Mouse (Mus musculus) spleen, adult 2 months (tissue): ENCODE data around the gene Mcat. TPM values are rescaled to one million over a fixed set of nuclear protein-coding genes. Genes with fewer than 3 reads are reported as not detected.

Source experiments
- DNase-seq, 2 experiments: peaks; one replicate each; pipeline versions ENCODE4 v3.0.0 to v3.0.0-alpha.2; 2012 to 2021; ENCODE audit warnings: low spot score in 2 of 2, low read depth in 1 of 2
- H3K27ac ChIP-seq: fragments of 200-500 bp; 2 replicates; pipeline ENCODE4 v1.5.1; 2012; ENCODE audit warnings: low read length, inconsistent platforms; ENCODE audit not compliant: insufficient read depth
- H3K27me3 ChIP-seq: fragments of 200-500 bp; 2 replicates; pipeline ENCODE4 v1.6.1; 2012; ENCODE audit warnings: mild to moderate bottlenecking, moderate library complexity, low read length, inconsistent platforms; ENCODE audit not compliant: control insufficient read depth, insufficient read depth
- H3K36me3 ChIP-seq: fragments of 200-500 bp; 2 replicates; pipeline ENCODE4 v1.6.1; 2012; ENCODE audit warnings: mild to moderate bottlenecking, low read length, inconsistent platforms; ENCODE audit not compliant: control insufficient read depth, insufficient read depth
- H3K4me1 ChIP-seq: fragments of 200-500 bp; 2 replicates; pipeline ENCODE4 v1.6.1; 2011; ENCODE audit warnings: inconsistent platforms; ENCODE audit not compliant: control insufficient read depth, insufficient read depth, insufficient read length
- H3K4me3 ChIP-seq: fragments of 200-500 bp; 2 replicates; pipeline ENCODE4 v1.5.1; 2011; ENCODE audit warnings: mild to moderate bottlenecking, inconsistent platforms; ENCODE audit not compliant: insufficient read depth, insufficient read length; ENCODE audit errors: extremely low read depth
- CTCF ChIP-seq: fragments of 200-500 bp; IDR thresholded peaks from 2 replicates; pipeline ENCODE4 v1.5.1; 2011; ENCODE audit warnings: mild to moderate bottlenecking, inconsistent platforms; ENCODE audit not compliant: insufficient read depth, insufficient read length, insufficient replicate concordance; ENCODE audit errors: extremely low read depth
- POLR2A ChIP-seq: fragments of 200-500 bp; IDR thresholded peaks from 2 replicates; pipeline ENCODE4 v1.6.1; 2011; ENCODE audit warnings: low read depth, low read length, inconsistent platforms
- WGBS: fragments of 180-500 bp; shearing (Covaris S2); methylation state at CpG from one replicate; pipeline ENCODE4 v1.1.7; 2018; 5-methylcytosine and 5-hydroxymethylcytosine counted together
- polyA plus RNA-seq: library from polyadenylated mRNA; depleted of rRNA; stranded (reverse); fragments of >200 nt; gene quantifications from 2 replicates; pipeline ENCODE4 v1.2.3, GENCODE M21; 2012

Gene Mcat
- polyA plus RNA-seq, 1 experiment = 19.1 TPM

GRCm38 (mm10) chr15:83602372-83603045 is 38.9 kb upstream of the Mcat start:
- DNase-seq = peak; percentile 70 to 75
- Histone ChIP-seq H3K36me3 (no peaks in the 10 kb centered on the region), H3K27me3 (no peaks in the 10 kb centered on the region), H3K4me1 (peaks cover 25% of the 10 kb centered on the region; the same call in 1 of the 2 replicates), H3K27ac (peak overlapping the region; percentile 90), H3K4me3 (no peak overlapping the region)
- no peak for TF ChIP-seq CTCF
- WGBS = 6% methylated on average over 13 of the region's 13 CpGs

GRCm38 (mm10) chr15:83601185-83601584 is 37.6 kb upstream of the Mcat start:
- 36% methylated on average over 4 of the region's 4 CpGs for whole genome bisulfite sequencing
- Histone ChIP-seq H3K4me1 (peaks cover 25% of the 10 kb centered on the region; the same call in 1 of the 2 replicates), H3K27ac (peak overlapping the region; percentile 17), H3K4me3 (no peak overlapping the region), H3K27me3 (no peaks in the 10 kb centered on the region), H3K36me3 (no peaks in the 10 kb centered on the region)
- TF ChIP-seq POLR2A (no peak), CTCF (no peak)
- no peak for DNase-seq

GRCm38 (mm10) chr15:83596833-83597232 is 33.2 kb upstream of the Mcat start:
- H3K27ac ChIP-seq = no peak overlapping the region
- no peak overlapping the region for H3K4me3 ChIP-seq
- DNase-seq = no peak
- no peaks in the 10 kb centered on the region for H3K36me3 ChIP-seq
- no peaks in the 10 kb centered on the region for H3K27me3 ChIP-seq
- H3K4me1 ChIP-seq = peaks cover 6% of the 10 kb centered on the region
- 89% methylated on average over 4 of the region's 4 CpGs for WGBS
- TF ChIP-seq CTCF (no peak), POLR2A (no peak)

DNA sequence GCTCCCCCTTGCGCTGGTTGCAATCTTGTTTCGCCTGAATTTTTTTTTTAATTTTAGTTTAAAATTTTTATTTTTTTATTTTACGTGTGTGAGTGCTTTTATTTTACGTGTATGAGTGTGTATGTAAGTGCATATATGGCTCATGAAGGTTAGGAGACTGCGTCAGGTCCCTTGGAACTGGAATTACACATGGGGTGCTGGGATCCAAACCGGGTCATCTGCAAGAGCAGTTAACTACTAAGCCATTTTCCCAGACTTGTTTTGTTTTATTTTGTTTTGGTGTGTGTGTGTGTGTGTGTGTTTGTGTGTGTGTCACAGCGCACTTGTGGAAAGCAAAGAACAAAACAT is 31.8 kb upstream of the Mcat start:
- 35% methylated on average over 7 of the region's 7 CpGs for WGBS
- Histone ChIP-seq H3K36me3 (no peaks in the 10 kb centered on the region), H3K4me3 (peak overlapping the region; percentile 82; the same call in 1 of the 2 replicates), H3K27me3 (no peaks in the 10 kb centered on the region), H3K4me1 (no peaks in the 10 kb centered on the region; the same call in 1 of the 2 replicates), H3K27ac (no peak overlapping the region)
- no peak for DNase-seq
- TF ChIP-seq POLR2A (no peak), CTCF (no peak)

DNA sequence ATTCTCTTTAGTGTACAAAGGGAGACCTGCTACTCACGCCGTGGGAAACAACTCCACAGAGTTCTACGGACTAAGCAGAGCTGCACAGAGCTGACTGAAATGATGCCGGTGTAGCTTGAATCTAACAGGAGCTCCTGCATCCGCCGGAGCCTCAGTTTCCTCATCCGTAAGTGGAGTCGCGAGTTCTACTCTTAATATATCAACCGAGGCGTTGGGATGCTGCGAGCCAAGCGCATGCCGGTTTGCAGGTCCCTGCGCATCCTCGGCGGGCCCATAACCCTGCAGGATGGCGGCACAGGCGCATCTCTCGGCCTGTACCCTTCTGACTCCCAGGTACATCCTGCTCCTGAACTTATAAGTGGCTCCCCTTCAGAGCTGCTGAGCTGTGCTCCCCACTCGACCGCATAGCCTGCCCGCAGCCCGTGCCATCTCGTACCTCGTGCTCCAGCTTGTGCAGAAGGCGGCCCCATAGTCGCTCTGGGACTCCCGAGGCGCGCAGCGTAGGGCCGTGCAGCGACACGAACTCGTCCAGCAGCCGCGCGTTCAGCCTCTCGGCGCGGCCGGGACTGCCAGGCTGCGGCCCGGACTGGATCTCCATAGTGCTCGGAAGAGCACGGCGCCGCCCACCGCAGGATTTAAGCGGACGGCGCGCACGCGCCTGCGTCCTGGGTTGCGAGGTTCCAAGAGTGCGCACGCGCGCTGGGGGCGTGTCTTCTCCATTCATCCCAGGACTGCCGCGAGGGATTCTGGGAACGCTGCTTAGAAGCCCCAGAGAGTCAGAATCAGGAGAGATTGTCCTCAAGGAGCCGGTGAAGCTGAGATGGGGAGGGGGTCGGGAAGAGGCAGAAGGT is 31.2 kb upstream of the Mcat start, which contains the start of gene Ttll12:
Gene Ttll12 (minus strand): TSS at position 645 of the 851 bp plus-strand sequence.
- H3K4me1 ChIP-seq = no peaks in the 10 kb centered on the region; the same call in 1 of the 2 replicates
- DNase-seq = peak; percentile 56 to 80
- TF ChIP-seq CTCF (no peak), POLR2A (no peak)
- peak within 1 kb of the TSS; percentile 26; the same call in 1 of the 2 replicates for H3K27ac ChIP-seq
- H3K27me3 ChIP-seq = no peaks in the 10 kb centered on the region
- peak within 1 kb of the TSS; percentile 82 for H3K4me3 ChIP-seq
- WGBS = under 1% methylated on average over 68 of the region's 68 CpGs
- no peaks in the 10 kb centered on the region for H3K36me3 ChIP-seq

DNA sequence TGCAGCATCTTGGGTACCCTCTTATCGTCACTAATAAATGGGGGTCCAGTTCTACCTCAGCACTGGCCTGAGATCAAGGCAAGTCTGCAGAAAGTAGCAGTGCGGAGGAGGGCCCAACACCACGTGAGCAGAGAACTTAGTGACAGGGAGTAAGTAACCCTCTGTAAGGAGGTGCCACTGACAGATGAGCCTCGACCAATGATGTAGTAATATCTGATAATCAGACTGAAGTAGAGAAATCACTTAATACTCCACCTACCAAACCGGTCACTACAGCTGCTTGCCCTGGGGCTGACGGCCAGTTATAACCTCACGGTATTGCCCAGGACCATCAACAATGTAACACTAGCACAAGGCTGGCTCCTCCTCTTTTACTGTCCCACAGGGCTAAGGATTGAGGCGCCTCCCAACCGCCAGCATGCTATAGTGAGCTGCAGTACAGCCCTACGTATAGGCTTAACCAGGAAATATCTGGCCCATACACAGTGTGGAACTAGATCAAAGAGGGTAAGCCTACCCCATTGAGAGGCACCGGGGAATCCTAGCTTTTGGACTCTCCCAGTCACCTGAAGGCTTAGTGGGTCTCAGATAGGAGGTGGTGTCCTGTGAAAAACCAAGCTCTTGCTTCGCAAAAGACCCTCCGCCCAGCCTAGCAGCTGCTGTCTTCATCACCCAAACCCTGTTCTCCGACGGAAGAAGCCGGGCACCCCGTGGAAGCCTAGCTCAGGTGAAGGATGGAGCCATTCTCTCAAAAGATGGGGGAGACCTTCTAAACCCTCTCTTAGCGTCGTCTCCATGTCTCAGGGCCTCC is 30.3 kb upstream of the Mcat start:
- Histone ChIP-seq H3K4me1 (no peaks in the 10 kb centered on the region; the same call in 1 of the 2 replicates), H3K27me3 (no peaks in the 10 kb centered on the region), H3K27ac (no peak overlapping the region; the same call in 1 of the 2 replicates), H3K4me3 (peak overlapping the region; percentile 82), H3K36me3 (no peaks in the 10 kb centered on the region)
- TF ChIP-seq POLR2A = no peak
- TF ChIP-seq CTCF = no peak
- no peak for DNase-seq
- WGBS = 34% methylated on average over 19 of the region's 19 CpGs
